Mouse (Mus musculus) R1 (cell line): ENCODE results near the gene Zmynd11.

ENCODE experiments used
- DNase-seq: peaks from one replicate; pipeline ENCODE4 v3.0.0-alpha.2; 2018; ENCODE audit warnings: low read depth, low spot score

The Zmynd11 gene

DNA sequence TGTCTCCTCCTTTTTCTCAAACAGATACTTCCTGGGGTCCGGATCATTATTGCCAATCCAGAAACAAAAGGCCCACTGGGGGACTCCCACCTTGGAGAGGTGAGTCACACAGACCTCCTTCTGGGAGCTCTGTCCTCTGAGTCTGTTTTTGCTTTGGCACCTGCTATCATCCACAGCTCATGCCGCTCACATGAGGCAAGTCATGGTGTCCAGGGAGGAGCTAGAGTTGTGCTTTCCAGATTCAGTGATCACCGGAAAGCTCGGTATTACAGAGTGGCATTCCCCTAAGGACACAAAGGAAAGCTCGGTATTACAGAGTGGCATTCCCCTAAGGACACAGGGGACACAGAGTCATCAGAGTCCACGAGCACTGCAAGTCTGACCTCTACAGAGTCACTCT, 108.5 kb downstream of the Zmynd11 start:
- DNase-seq, result no peak

- no peak for DNase-seq
These were observed 112.1 kb downstream of the Zmynd11 start for GRCm38 (mm10) chr13:9653018-9653417.

DNA sequence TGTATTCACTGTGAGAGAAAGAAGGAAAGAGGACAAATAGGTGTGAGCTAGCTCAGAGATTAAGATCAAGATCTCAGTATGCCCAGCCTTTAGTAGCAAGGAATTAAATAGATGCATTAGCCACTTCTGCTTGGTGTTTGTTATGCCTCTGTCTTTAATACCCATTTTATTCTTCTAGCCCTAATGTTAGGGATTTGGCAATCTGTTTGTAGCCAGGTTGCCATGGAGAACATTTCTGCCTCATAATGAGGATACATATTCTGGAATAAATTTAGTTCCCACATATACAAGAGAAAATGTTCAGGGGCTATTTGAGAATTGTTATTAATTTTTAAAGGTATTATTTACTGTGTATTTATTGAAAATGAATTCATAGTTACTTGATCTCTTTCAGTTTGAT, 114.5 kb downstream of the Zmynd11 start:
- DNase-seq, result no peak

DNA sequence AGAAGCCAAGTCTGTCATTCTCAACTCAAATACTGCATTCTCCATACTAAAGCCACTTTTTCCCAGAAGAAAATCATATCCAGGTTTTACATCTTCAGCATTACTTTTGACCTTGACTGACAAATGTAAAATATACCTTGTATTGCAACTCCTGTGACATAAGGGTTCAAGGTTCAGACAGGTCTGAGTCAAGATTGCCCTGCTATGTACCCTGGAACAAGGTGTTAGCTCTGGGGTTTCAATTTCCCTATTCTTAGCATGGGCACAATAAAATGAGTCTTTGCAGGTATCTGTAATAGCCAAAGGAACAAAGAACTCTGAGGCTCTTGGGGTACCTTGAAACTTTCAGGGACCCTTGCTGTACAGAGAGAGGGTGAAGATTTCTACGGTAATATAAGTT, 115.2 kb downstream of the Zmynd11 start:
- no peak for DNase-seq

- no peak for DNase-seq
These were observed 116.4 kb downstream of the Zmynd11 start for GRCm38 (mm10) chr13:9648716-9649115.

DNA sequence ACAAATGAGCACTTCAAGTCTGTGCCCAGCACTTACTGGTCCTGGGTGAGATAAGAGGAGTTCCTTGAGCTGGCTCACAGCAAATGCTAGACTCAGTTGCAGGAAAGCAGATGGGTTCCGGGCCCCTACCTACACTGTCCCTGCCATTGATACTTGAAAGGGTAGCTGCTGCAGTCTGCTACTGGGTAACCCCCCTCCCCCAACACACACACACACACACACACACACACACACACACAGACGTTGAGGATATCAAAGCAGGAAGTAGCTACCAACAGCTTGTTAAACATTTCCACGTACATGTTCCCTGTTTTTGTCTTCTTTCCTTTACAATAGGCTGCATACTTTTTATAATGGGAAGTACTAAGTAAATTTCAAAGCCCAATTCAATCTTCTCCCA, 127.2 kb downstream of the Zmynd11 start:
- DNase-seq, result no peak

DNA sequence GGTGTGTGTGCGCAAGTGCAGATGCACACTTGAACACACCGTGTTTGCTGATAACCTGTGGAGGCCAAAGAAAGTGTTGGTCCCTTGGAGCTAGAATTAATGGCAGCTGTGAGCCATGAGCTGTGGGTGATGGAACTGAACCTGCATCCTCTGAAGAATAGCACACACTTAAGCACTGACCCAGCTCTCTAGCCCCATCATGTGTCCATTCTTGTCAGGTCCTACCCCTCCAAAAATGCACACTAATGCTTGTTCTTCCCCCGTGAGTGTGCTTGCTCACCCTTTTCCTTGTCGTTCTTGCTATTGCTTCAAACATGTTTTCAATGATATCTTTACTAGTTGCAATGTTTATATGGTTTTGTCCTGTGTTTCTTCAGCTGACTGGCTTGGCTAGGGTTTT, 128.6 kb downstream of the Zmynd11 start:
- peak; percentile 62 for DNase-seq

DNA sequence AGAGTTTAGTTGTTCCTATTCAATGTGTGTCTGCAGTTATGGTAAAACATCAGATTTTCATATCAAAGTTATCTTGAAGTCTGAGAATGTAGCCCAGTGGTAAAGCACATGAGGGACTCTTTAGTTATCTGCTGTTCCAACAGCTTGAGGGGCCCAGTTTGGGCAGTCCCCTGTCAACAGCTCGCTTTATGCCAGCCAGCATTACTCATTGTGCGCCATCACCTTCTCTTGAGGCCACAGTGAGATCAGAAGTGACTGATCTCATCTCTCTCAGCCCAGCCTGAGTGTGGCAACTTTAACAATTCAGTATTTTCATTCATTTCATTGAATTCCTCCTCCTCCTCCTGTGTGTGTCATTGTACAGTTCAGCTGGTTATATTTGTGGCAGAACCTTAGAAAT, 129.2 kb downstream of the Zmynd11 start:
- no peak for DNase-seq
